Mouse (Mus musculus) ES-E14 (cell line): ENCODE measurements at regions not wholly inside any gene's neighbourhood (a gene's known extent, or its start where the extent isn't known, plus 50 kb on each side); places are given as distances from the start of the nearest gene placed in this dataset.

ENCODE experiments used
- DNase-seq: peaks from one replicate; pipeline ENCODE4 v3.0.0-alpha.2; 2013; ENCODE audit warnings: low read depth, low spot score
- H3K27ac ChIP-seq: 2 replicates; pipeline ENCODE4 v1.5.1; 2012; ENCODE audit warnings: low read depth, mild to moderate bottlenecking, low read length, moderate library complexity, mixed read lengths; ENCODE audit not compliant: poor library complexity, insufficient read depth, severe bottlenecking
- H3K36me3 ChIP-seq: 2 replicates; pipeline ENCODE4 v1.6.1; 2012; ENCODE audit warnings: mild to moderate bottlenecking, low read length, moderate library complexity, mixed read lengths; ENCODE audit not compliant: control insufficient read depth, poor library complexity, insufficient read depth, severe bottlenecking
- H3K4me1 ChIP-seq, 2 experiments: fragments of 150-350 bp in 1 of 2; sonication (generic) in 1 of 2; 2 replicates each; pipeline ENCODE4 v1.6.1; 2012; ENCODE audit warnings: low read length in 2 of 2, mild to moderate bottlenecking in 1 of 2, mixed read lengths in 1 of 2; ENCODE audit not compliant: control insufficient read depth in 2 of 2, insufficient read depth in 2 of 2, poor library complexity in 1 of 2
- H3K4me3 ChIP-seq, 2 experiments: fragments of 150-350 bp in 1 of 2; sonication (generic) in 1 of 2; 2 replicates each; pipeline ENCODE4 v1.5.1; 2012; ENCODE audit warnings: low read length in 2 of 2, low read depth in 1 of 2, mild to moderate bottlenecking in 1 of 2, mixed read lengths in 1 of 2; ENCODE audit not compliant: insufficient read depth in 1 of 2, poor library complexity in 1 of 2, severe bottlenecking in 1 of 2
- H3K9ac ChIP-seq: 2 replicates; pipeline ENCODE4 v1.6.1; 2012; ENCODE audit warnings: low read depth, mild to moderate bottlenecking, low read length, mixed read lengths; ENCODE audit not compliant: poor library complexity, insufficient read depth, severe bottlenecking
- H3K9me3 ChIP-seq: fragments of 150-350 bp; sonication (generic); 2 replicates; pipeline ENCODE4 v1.6.1; 2012; ENCODE audit warnings: low read depth, mild to moderate bottlenecking, low read length; ENCODE audit not compliant: control insufficient read depth, insufficient read depth
- CHD2 ChIP-seq: IDR thresholded peaks from 2 replicates; pipeline ENCODE4 v1.6.1; 2014; ENCODE audit warnings: mild to moderate bottlenecking, low read depth, low read length, inconsistent platforms
- HCFC1 ChIP-seq: IDR thresholded peaks from 2 replicates; pipeline ENCODE4 v1.6.1; 2012; ENCODE audit warnings: low read length, inconsistent platforms, borderline replicate concordance; ENCODE audit not compliant: insufficient read depth
- MAFK ChIP-seq: IDR thresholded peaks from 2 replicates; pipeline ENCODE4 v1.6.1; 2014; ENCODE audit warnings: mild to moderate bottlenecking, low read depth, low read length, inconsistent platforms; ENCODE audit not compliant: insufficient read depth
- ZC3H11A ChIP-seq: IDR thresholded peaks from 2 replicates; pipeline ENCODE4 v1.6.1; 2012; ENCODE audit warnings: low read depth, mild to moderate bottlenecking, inconsistent platforms, low read length, borderline replicate concordance
- ZNF384 ChIP-seq: IDR thresholded peaks from 2 replicates; pipeline ENCODE4 v1.6.1; 2012; ENCODE audit warnings: low read depth, low read length, inconsistent platforms
- in situ Hi-C, 2 experiments: fragments of 600-800 bp; cut with MboI; formaldehyde crosslinking; loops; one replicate each; pipeline ENCODE4 v1.15.1; 2025; ENCODE audit warnings: low sequenced_read_pairs in 2 of 2, inconsistent platforms in 1 of 2; ENCODE audit not compliant: unreplicated experiment in 2 of 2

- DNase-seq, result no peak
- in situ Hi-C loops, result no loop called here
- Histone ChIP-seq H3K27ac (no peak overlapping the region), H3K9me3 (no peaks in the 10 kb centered on the region), H3K4me3 (no peak overlapping the region), H3K36me3 (no peaks in the 10 kb centered on the region), H3K4me1 (no peaks in the 10 kb centered on the region), H3K9ac (no peak overlapping the region)
- TF ChIP-seq ZC3H11A (no peak), MAFK (0 out of 2 replicates have a peak, but pooled peaks have one; percentile 17)
Measured at GRCm38 (mm10) chr3:128200574-128201235, 304.6 kb upstream of the Fam241a start.

DNA sequence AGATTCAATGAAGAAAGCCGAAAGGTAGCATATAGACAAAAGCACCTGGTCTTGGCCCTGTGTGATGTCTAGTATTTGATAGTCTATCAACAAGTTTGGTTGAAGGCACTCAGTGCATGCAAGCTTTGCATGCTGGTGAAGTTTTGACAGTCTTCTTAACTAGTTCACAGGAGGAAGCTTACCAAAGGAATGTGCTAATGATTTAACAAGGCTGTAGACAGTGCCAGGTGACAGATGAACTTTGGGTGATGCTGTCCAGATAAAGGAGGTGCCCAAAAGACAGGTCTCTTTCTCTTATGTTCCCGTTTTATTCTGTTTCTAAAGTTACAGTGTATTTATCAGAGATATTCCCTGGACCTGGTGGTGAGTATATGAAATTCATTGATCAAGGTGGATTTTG, 303.3 kb upstream of the Fam241a start:
- no peak overlapping the region for H3K4me3 ChIP-seq
- no peak overlapping the region for H3K9ac ChIP-seq
- no peak for DNase-seq
- H3K9me3 ChIP-seq, result no peaks in the 10 kb centered on the region
- in situ Hi-C loops, result no loop called here
- H3K27ac ChIP-seq, result no peak overlapping the region
- H3K4me1 ChIP-seq, result no peaks in the 10 kb centered on the region
- no peak for TF ChIP-seq CHD2
- TF ChIP-seq ZC3H11A, result no peak
- TF ChIP-seq MAFK, result no peak
- no peak for TF ChIP-seq ZNF384
- TF ChIP-seq HCFC1, result no peak
- no peaks in the 10 kb centered on the region for H3K36me3 ChIP-seq

DNA sequence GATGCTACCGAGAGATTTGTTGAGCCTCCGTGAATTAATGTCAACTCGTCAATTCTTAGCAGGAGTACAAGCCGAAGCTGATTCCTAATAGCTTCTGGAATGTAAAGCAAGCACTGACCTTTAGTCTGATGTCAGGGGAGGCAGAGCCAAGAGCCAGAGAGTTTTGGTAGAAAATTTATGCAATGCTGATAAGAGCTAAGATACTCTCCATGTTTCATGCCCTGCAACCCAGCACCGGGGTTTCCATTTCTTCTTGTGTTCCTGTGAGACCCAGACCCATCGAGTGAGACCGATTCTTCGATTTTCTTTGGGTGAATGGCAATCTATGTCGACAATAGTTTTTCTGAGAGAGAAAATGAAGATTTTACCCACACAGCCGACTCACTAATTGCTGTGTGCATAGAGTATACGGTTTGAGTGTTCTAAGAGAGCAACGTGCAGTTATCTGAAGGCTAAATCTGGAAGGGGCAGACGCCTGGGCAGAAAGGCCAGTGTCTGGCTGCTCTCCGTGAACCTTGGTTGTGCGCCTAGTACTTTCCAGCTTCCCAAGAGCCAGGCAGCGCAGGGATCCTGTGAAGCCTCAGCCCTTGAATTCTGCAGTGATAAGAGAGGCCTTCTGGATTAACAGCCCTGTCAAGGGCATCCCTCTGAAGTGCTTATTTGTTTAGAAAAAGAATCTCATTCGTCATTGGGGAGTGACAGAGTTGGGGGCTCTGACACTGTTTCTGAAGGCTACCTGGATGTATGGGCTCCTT, 296.1 kb upstream of the Fam241a start:
- Histone ChIP-seq H3K9ac (no peak overlapping the region), H3K27ac (no peak overlapping the region), H3K9me3 (no peaks in the 10 kb centered on the region), H3K4me3 (no peak overlapping the region), H3K36me3 (no peaks in the 10 kb centered on the region), H3K4me1 (no peaks in the 10 kb centered on the region)
- in situ Hi-C loops, result no loop called here
- no peak for DNase-seq
- 0 out of 2 replicates have a peak, but pooled peaks have one; percentile 15 for TF ChIP-seq MAFK
- no peak for TF ChIP-seq HCFC1

- H3K36me3 ChIP-seq, result no peaks in the 10 kb centered on the region
- H3K9me3 ChIP-seq, result no peaks in the 10 kb centered on the region
- no peak for TF ChIP-seq HCFC1
- TF ChIP-seq CHD2, result no peak
- TF ChIP-seq ZNF384, result no peak
- no peak for TF ChIP-seq ZC3H11A
- no peak for DNase-seq
- no peak overlapping the region for H3K9ac ChIP-seq
- H3K4me1 ChIP-seq, result no peaks in the 10 kb centered on the region
- in situ Hi-C loops, result no loop called here
- no peak overlapping the region for H3K4me3 ChIP-seq
- no peak overlapping the region for H3K27ac ChIP-seq
Measured at GRCm38 (mm10) chr3:128187330-128188044, 291.4 kb upstream of the Fam241a start.
